Mouse (Mus musculus) lung, embryonic 14.5 days (tissue): ENCODE measurements around the gene Pltp. TPM values are rescaled to one million over a fixed set of nuclear protein-coding genes. Genes with fewer than 3 reads are reported as not detected.
"Not testable (repeated sequence)": the region's sequence is repeated elsewhere in the genome, so short reads cannot be mapped to it uniquely, and the experiment has no call there.

Experiments
- ATAC-seq: fragments of 200-750 bp; cut with Nextera tagmentation; 2 replicates; pipeline ENCODE4 v1.8.0; 2017; ENCODE audit warnings: mild to moderate bottlenecking, moderate TSS enrichment, moderate library complexity; ENCODE audit not compliant: insufficient read depth
- DNase-seq: peaks from one replicate; pipeline ENCODE4 v3.0.0-alpha.2; 2015
- H3K27ac ChIP-seq: fragments of 300-500 bp; sonication (generic); 2 replicates; pipeline ENCODE4 v1.5.1; 2014; ENCODE audit warnings: low read depth, mild to moderate bottlenecking, moderate library complexity
- H3K27me3 ChIP-seq: fragments of 300-500 bp; sonication (generic); 2 replicates; pipeline ENCODE4 v1.6.1; 2014; ENCODE audit warnings: low read length, control low read depth; ENCODE audit not compliant: insufficient read depth
- H3K36me3 ChIP-seq: fragments of 300-500 bp; sonication (generic); 2 replicates; pipeline ENCODE4 v1.6.1; 2014; ENCODE audit warnings: control low read depth; ENCODE audit not compliant: insufficient read depth
- H3K4me1 ChIP-seq: fragments of 300-500 bp; sonication (generic); 2 replicates; pipeline ENCODE4 v1.6.1; 2014; ENCODE audit warnings: antibody characterized with exemption, control low read depth; ENCODE audit not compliant: insufficient read depth
- H3K4me2 ChIP-seq: fragments of 300-500 bp; sonication (generic); 2 replicates; pipeline ENCODE4 v1.6.1; 2014; ENCODE audit warnings: mild to moderate bottlenecking
- H3K4me3 ChIP-seq: fragments of 300-500 bp; sonication (generic); 2 replicates; pipeline ENCODE4 v1.5.1; 2014; ENCODE audit warnings: low read depth, low read length
- H3K9ac ChIP-seq: fragments of 300-500 bp; sonication (generic); 2 replicates; pipeline ENCODE4 v1.6.1; 2014
- H3K9me3 ChIP-seq: fragments of 300-500 bp; sonication (generic); 2 replicates; pipeline ENCODE4 v1.6.1; 2016; ENCODE audit warnings: low read depth, low read length, control low read depth
- CTCF ChIP-seq: IDR thresholded peaks from 2 replicates; pipeline ENCODE4 v1.5.1; 2016; ENCODE audit warnings: antibody characterized with exemption, low read depth
- WGBS: fragments of 180-500 bp; shearing (Covaris S2); extraction: QIAGEN DNeasy Blood & Tissue Kit; methylation state at CpG from one replicate; pipeline ENCODE4 v1.1.7; 2014; 5-methylcytosine and 5-hydroxymethylcytosine counted together
- polyA plus RNA-seq: library from polyadenylated mRNA; unstranded; fragments of >200 nt; fragmentation: Nextera tagmentation; extraction: Ambion mirVana; gene quantifications from 2 replicates; pipeline ENCODE4 v1.2.1, GENCODE M21; 2014

The Pltp gene
- polyA plus RNA-seq, 1 experiment from 2014 or later: 126 TPM

GRCm38 (mm10) chr2:164861094-164861493, 3.6 kb upstream of the Pltp start:
- no peak overlapping the region for H3K4me2 ChIP-seq
- WGBS: 50% methylated on average over 4 of the region's 4 CpGs
- H3K36me3 ChIP-seq: no peaks in the 10 kb centered on the region
- H3K9me3 ChIP-seq: no peaks in the 10 kb centered on the region
- ATAC-seq (no peak), DNase-seq (no peak)
- peak overlapping the region; percentile 87; the same call in 1 of the 2 replicates for H3K27ac ChIP-seq
- peaks cover 29% of the 10 kb centered on the region for H3K4me1 ChIP-seq
- no peak overlapping the region for H3K9ac ChIP-seq
- no peak overlapping the region for H3K4me3 ChIP-seq
- no peak for TF ChIP-seq CTCF
- peaks cover 6% of the 10 kb centered on the region; the same call in 1 of the 2 replicates for H3K27me3 ChIP-seq

GRCm38 (mm10) chr2:164859640-164860432, 2.3 kb upstream of the Pltp start:
- TF ChIP-seq CTCF: no peak
- ATAC-seq: no peak
- H3K27me3 ChIP-seq: peaks cover 6% of the 10 kb centered on the region; the same call in 1 of the 2 replicates
- no peak overlapping the region for H3K4me3 ChIP-seq
- no peak overlapping the region for H3K4me2 ChIP-seq
- no peaks in the 10 kb centered on the region for H3K36me3 ChIP-seq
- no peak for DNase-seq
- WGBS: 60% methylated on average over 9 of the region's 9 CpGs
- H3K9ac ChIP-seq: no peak overlapping the region
- no peak overlapping the region for H3K27ac ChIP-seq
- no peaks in the 10 kb centered on the region for H3K9me3 ChIP-seq
- peaks cover 31% of the 10 kb centered on the region for H3K4me1 ChIP-seq

GRCm38 (mm10) chr2:164859155-164859554, 1.6 kb upstream of the Pltp start:
- TF ChIP-seq CTCF: no peak
- DNase-seq (no peak), ATAC-seq (no peak)
- Histone ChIP-seq H3K9ac (no peak overlapping the region), H3K4me1 (peaks cover 32% of the 10 kb centered on the region), H3K4me3 (no peak overlapping the region), H3K36me3 (no peaks in the 10 kb centered on the region), H3K4me2 (no peak overlapping the region), H3K27me3 (peaks cover 6% of the 10 kb centered on the region; the same call in 1 of the 2 replicates), H3K27ac (no peak overlapping the region), H3K9me3 (no peaks in the 10 kb centered on the region)
- WGBS: 46% methylated on average over 2 of the region's 2 CpGs

- DNase-seq (no peak), ATAC-seq (no peak)
- Histone ChIP-seq H3K36me3 (peaks cover 7% of the 10 kb centered on the region; the same call in 1 of the 2 replicates), H3K27me3 (peaks cover 6% of the 10 kb centered on the region; the same call in 1 of the 2 replicates), H3K9me3 (no peaks in the 10 kb centered on the region), H3K9ac (peak overlapping the region; percentile 57), H3K4me2 (peak overlapping the region; percentile 98), H3K27ac (peak overlapping the region; percentile 71), H3K4me3 (peak overlapping the region; percentile 63), H3K4me1 (peaks cover 32% of the 10 kb centered on the region)
- TF ChIP-seq CTCF: no peak
- WGBS: 8% methylated on average over 19 of the region's 19 CpGs
Observed at GRCm38 (mm10) chr2:164857842-164858553, 487 bp upstream of the Pltp start.

- peak overlapping the region; percentile 57 for H3K9ac ChIP-seq
- no peak for DNase-seq
- H3K4me3 ChIP-seq: peak overlapping the region; percentile 63
- H3K36me3 ChIP-seq: peaks cover 21% of the 10 kb centered on the region
- peak; percentile 15; the same call in 1 of the 2 replicates for ATAC-seq
- H3K4me2 ChIP-seq: peak overlapping the region; percentile 98
- H3K4me1 ChIP-seq: peaks cover 19% of the 10 kb centered on the region
- peaks cover 6% of the 10 kb centered on the region; the same call in 1 of the 2 replicates for H3K27me3 ChIP-seq
- no peak overlapping the region for H3K27ac ChIP-seq
- WGBS: under 1% methylated on average over 42 of the region's 42 CpGs
- H3K9me3 ChIP-seq: no peaks in the 10 kb centered on the region
- peak; percentile 32 for TF ChIP-seq CTCF
Observed at GRCm38 (mm10) chr2:164856309-164857100, 1.0 kb downstream of the Pltp start.

- ATAC-seq, H3K9me3 ChIP-seq, H3K27ac ChIP-seq, H3K27me3 ChIP-seq, DNase-seq, H3K9ac ChIP-seq: not testable (repeated sequence)
- Histone ChIP-seq H3K4me3 (0 out of 2 replicates have a peak overlapping the region, but pooled peaks have one; percentile 63), H3K4me1 (peaks cover 12% of the 10 kb centered on the region; the same call in 1 of the 2 replicates), H3K4me2 (peak overlapping the region; percentile 98), H3K36me3 (peaks cover 23% of the 10 kb centered on the region)
- WGBS: 72% methylated on average over 5 of the region's 5 CpGs
Observed at GRCm38 (mm10) chr2:164855572-164855971, 1.9 kb downstream of the Pltp start.
